33 mouse cellular contexts compared by ENCODE assay signal in the genomic region with DNA sequence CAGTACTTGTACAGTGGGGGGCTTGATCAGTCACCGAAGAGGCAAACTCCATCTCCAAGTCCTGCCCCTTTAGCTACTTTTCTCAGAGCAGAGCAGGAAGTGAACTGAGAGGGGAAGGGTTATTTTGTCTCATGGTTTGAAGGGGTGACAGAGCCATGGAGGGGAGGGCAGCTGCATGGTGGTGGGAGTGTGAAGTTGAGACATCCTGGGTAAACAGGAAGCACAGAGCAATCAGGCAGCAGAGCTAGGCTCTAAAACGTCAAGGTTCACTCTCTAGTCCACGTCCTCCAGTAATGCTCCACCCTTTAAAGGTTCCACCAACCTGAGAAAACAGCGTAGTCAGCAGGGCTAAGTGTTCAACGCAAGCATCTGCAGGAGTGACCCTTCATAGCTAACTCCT. TPM values are rescaled to one million over a fixed set of nuclear protein-coding genes. Genes with fewer than 3 reads are reported as not detected.
DNase-seq lines count a peak whose midpoint lies in the region; ATAC-seq and TF ChIP-seq lines count a peak whose summit lies in the region.
"Had no signal": no experiment of that assay in that cellular context is flagged by ENCODE, and none has a peak within 500 bp of the region (broad histone marks: within the 10 kb centered on the region; RNA-seq: fewer than 3 reads in every experiment).

No protein-coding gene starts in this region.

- no peak overlapping the region for H3K4me3 ChIP-seq in layer of hippocampus, adult 2 months
- H3K4me3 ChIP-seq: embryonic facial prominence, embryonic 13.5 days; forebrain, embryonic 10.5 days; forebrain, embryonic 15.5 days; gastrocnemius, adult 2 months; heart, embryonic 10.5 days; heart, embryonic 15.5 days; hindbrain, embryonic 12.5 days; left cerebral cortex, adult 2 months; limb, embryonic 13.5 days; midbrain, embryonic 13.5 days; neural tube, embryonic 15.5 days; stomach, embryonic 15.5 days had no signal

- TF ChIP-seq CTCF in layer of hippocampus, adult 2 months (conservative IDR thresholded peaks at IDR 0.05) = no peak

- 0 out of 2 replicates have a peak, but pooled peaks have one; percentile 22 for ATAC-seq in granulocyte monocyte progenitor cell, adult 5-6 weeks (replicated peaks; ENCODE audit: poor library complexity, severe bottlenecking)
- peak; percentile 22; the same call in 1 of the 2 replicates for ATAC-seq in monocyte, adult 5-6 weeks (replicated peaks; ENCODE audit: insufficient number of reproducible peaks, low FRiP score, low TSS enrichment, poor library complexity, severe bottlenecking)
- no peak for ATAC-seq in frontal cortex, adult (ENCODE audit: low TSS enrichment)
- ATAC-seq: forebrain, embryonic 15.5 days; lung, postnatal 0 days; midbrain, embryonic 13.5 days had no signal

- DNase-seq in thymus, postnatal 0 days (ENCODE audit: low spot score) = peak; percentile 54
- DNase-seq in thymus, postnatal 4 days = no peak
- DNase-seq in heart, adult 9 months (ENCODE audit: low spot score in 2 of 2) = no peak
- DNase-seq in layer of hippocampus, adult 2 months (ENCODE audit: low spot score in 2 of 2) = no peak
- DNase-seq: adrenal gland, postnatal 10 days; cerebellum, adult 8-10 months; embryo, embryonic 11 days; gastrocnemius, adult 2 months; heart, postnatal 36 days; kidney, adult 2 months; lung, adult 18-20 months; lung, postnatal 4 days; right cerebral cortex, postnatal 25 days; thymus, postnatal 14 days had no signal

- no peak overlapping the region for H3K27ac ChIP-seq in layer of hippocampus, adult 2 months
- H3K27ac ChIP-seq: embryonic facial prominence, embryonic 13.5 days; forebrain, embryonic 10.5 days; forebrain, embryonic 15.5 days; gastrocnemius, adult 2 months; heart, embryonic 10.5 days; heart, embryonic 15.5 days; hindbrain, embryonic 12.5 days; kidney, postnatal 0 days; left cerebral cortex, adult 2 months; limb, embryonic 13.5 days; midbrain, embryonic 13.5 days; neural tube, embryonic 15.5 days; stomach, embryonic 15.5 days had no signal

RNA-seq across cellular contexts. Expression of gene Bcl2l14, which starts 40.8 kb away (rescaled TPM):
- 13.9 and 15.0 TPM in 2 replicates for polyA plus RNA-seq in thymus, postnatal 0 days (2015; fragmentation: Nextera tagmentation; extraction: Ambion mirVana)
- 2.0 TPM in 1 of 2 replicates, not detected in the other for total RNA-seq in granulocyte monocyte progenitor cell, adult 5-6 weeks (2014; fragmentation: Nextera tagmentation)
- 0.60 and 4.0 TPM in 2 replicates for total RNA-seq in granulocyte monocyte progenitor cell, adult 5-6 weeks (2017)
- 0.57 to 2.3 TPM (median 1.7 TPM) in 3 replicates for total RNA-seq in monocyte, adult 5-6 weeks (2017)
- total RNA-seq in layer of hippocampus, adult 2 months (2021) = not detected
- total RNA-seq: adrenal gland, postnatal 10 days; gastrocnemius, adult 2 months; gastrocnemius, postnatal 4 days; heart, postnatal 36 days; layer of hippocampus, postnatal 14 days; left cerebral cortex, adult 2 months; left cerebral cortex, postnatal 25 days had no signal
- polyA plus RNA-seq: forebrain, embryonic 15.5 days; midbrain, embryonic 13.5 days had no signal
